In the genomic region with DNA sequence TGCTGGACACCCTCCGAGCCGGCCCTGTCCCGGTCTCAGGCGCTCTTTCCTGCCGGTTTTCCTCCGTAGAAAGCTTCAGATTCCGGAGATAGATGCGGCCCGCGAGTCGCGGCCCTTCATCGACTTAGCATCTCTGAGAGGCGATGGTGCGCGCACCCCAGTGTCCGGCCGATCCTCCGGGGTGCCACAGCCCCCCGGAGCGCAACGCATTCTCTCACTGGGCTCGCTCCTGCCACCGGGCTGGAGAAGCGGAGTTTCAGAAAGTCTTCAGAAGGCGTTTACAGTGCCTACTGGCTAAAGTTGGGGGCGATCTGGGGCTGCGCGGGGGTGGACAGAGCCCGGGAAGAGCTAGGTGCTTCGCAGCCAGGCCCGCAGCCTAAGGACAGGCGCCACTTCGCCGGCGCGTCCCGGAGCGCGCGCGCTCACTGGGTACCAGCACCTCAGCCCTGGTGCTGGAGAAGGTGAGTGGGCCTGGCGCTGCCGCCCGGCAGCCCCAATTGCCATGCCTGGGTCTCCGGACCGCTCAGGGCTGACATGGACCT, we compare ENCODE assay signal across 8 mouse cellular contexts. TPM values are rescaled to one million over a fixed set of nuclear protein-coding genes. Genes with fewer than 3 reads are reported as not detected.
A peak's percentile ranks its signal among the peaks of the same experiment; 100 is the strongest.
DNase-seq lines count a peak whose midpoint lies in the region; ATAC-seq and TF ChIP-seq lines count a peak whose summit lies in the region.

No protein-coding gene starts in this region.

- H3K9me3 ChIP-seq in heart, postnatal 0 days (replicated peaks; ENCODE audit: control insufficient read depth, low read length), result no peaks in the 10 kb centered on the region
- H3K9me3 ChIP-seq in embryonic facial prominence, embryonic 13.5 days, result no peaks in the 10 kb centered on the region
- H3K9me3 ChIP-seq in limb, embryonic 14.5 days (ENCODE audit: control insufficient read depth, low read length), result no peaks in the 10 kb centered on the region

- no peak for TF ChIP-seq EP300 in heart, postnatal 0 days (IDR thresholded peaks at IDR 0.05; ENCODE audit: low read depth)

- no peaks in the 10 kb centered on the region for H3K36me3 ChIP-seq in heart, postnatal 0 days (replicated peaks; ENCODE audit: control insufficient read depth, insufficient read depth, low read length)
- H3K36me3 ChIP-seq in embryonic facial prominence, embryonic 13.5 days, result no peaks in the 10 kb centered on the region
- no peaks in the 10 kb centered on the region for H3K36me3 ChIP-seq in limb, embryonic 14.5 days (ENCODE audit: control insufficient read depth, insufficient read depth, low read length)

- peak overlapping the region; percentile 53 for H3K4me2 ChIP-seq in heart, postnatal 0 days (ENCODE audit: low read depth, low read length)
- H3K4me2 ChIP-seq in embryonic facial prominence, embryonic 13.5 days, result peak overlapping the region; percentile 100
- H3K4me2 ChIP-seq in limb, embryonic 14.5 days (replicated peaks; ENCODE audit: low read depth, low read length, severe bottlenecking), result peak overlapping the region; percentile 99

- H3K27me3 ChIP-seq in heart, postnatal 0 days (ENCODE audit: control insufficient read depth, insufficient read depth, low read length), result peaks cover 73% of the 10 kb centered on the region
- H3K27me3 ChIP-seq in embryonic facial prominence, embryonic 13.5 days, result peaks cover 87% of the 10 kb centered on the region
- peaks cover 49% of the 10 kb centered on the region for H3K27me3 ChIP-seq in limb, embryonic 14.5 days (ENCODE audit: control insufficient read depth, insufficient read depth, low read length)

- no peak for ATAC-seq in heart, postnatal 0 days (ENCODE audit: insufficient read depth, low read depth)
- no peak for ATAC-seq in embryonic facial prominence, embryonic 13.5 days (ENCODE audit: insufficient number of reproducible peaks, insufficient read depth, low FRiP score, low TSS enrichment, low read depth)
- ATAC-seq in limb, embryonic 14.5 days (ENCODE audit: low FRiP score, low read depth), result no peak

- WGBS in heart, postnatal 0 days, result 1% methylated on average over 47 of the region's 47 CpGs
- WGBS in embryonic facial prominence, embryonic 13.5 days, result under 1% methylated on average over 47 of the region's 47 CpGs
- WGBS in limb, embryonic 14.5 days, result 1% methylated on average over 36 of the region's 47 CpGs

- no peak overlapping the region for H3K9ac ChIP-seq in heart, postnatal 0 days (replicated peaks; ENCODE audit: low read depth, low read length)
- peak overlapping the region; percentile 68 for H3K9ac ChIP-seq in embryonic facial prominence, embryonic 13.5 days
- H3K9ac ChIP-seq in limb, embryonic 14.5 days (ENCODE audit: low read depth, low read length, severe bottlenecking), result 0 out of 2 replicates have a peak overlapping the region, but pooled peaks have one; percentile 44

- no peak for TF ChIP-seq POLR2A in limb, embryonic 14.5 days (IDR thresholded peaks at IDR 0.05; ENCODE audit: borderline replicate concordance, extremely low read depth, insufficient read depth, insufficient read length)

- no peak for TF ChIP-seq CTCF in heart, postnatal 0 days (IDR thresholded peaks at IDR 0.05; ENCODE audit: low read depth)

- no peaks in the 10 kb centered on the region for H3K4me1 ChIP-seq in heart, postnatal 0 days (ENCODE audit: control insufficient read depth, insufficient read depth)
- peaks cover 20% of the 10 kb centered on the region for H3K4me1 ChIP-seq in embryonic facial prominence, embryonic 13.5 days
- H3K4me1 ChIP-seq in limb, embryonic 14.5 days (ENCODE audit: control insufficient read depth, insufficient read depth, low read length), result peaks cover 4% of the 10 kb centered on the region; the same call in 1 of the 2 replicates

- H3K4me3 ChIP-seq in heart, postnatal 0 days (ENCODE audit: low read depth, low read length), result peak overlapping the region; percentile 35
- peak overlapping the region; percentile 54 for H3K4me3 ChIP-seq in embryonic facial prominence, embryonic 13.5 days
- peak overlapping the region; percentile 49 for H3K4me3 ChIP-seq in limb, embryonic 14.5 days (replicated peaks; ENCODE audit: low read length)

- intact Hi-C loops in heart, postnatal 36 days (cut with DNase I), result no loop called here

- no peak overlapping the region for H3K27ac ChIP-seq in heart, postnatal 0 days (ENCODE audit: low read depth)
- H3K27ac ChIP-seq in embryonic facial prominence, embryonic 13.5 days, result no peak overlapping the region
- H3K27ac ChIP-seq in limb, embryonic 14.5 days (replicated peaks; ENCODE audit: low read depth, low read length), result no peak overlapping the region

- DNase-seq in heart, postnatal 0 days (ENCODE audit: low spot score), result no peak
- no peak for DNase-seq in heart, postnatal 36 days
- DNase-seq in Muller cell, postnatal 12 days (ENCODE audit: inconsistent ontology term), result peak; percentile 15
- DNase-seq in limb, embryonic 14.5 days (ENCODE audit: low spot score), result no peak
- no peak for DNase-seq in adrenal gland, adult 8-10 months
- DNase-seq in adrenal gland, postnatal 10 days, result no peak
- no peak for DNase-seq in kidney, adult 8-10 months

RNA-seq across cellular contexts. Expression of a gene that starts 0.9 kb away (rescaled TPM):
- not detected in 2 replicates for total RNA-seq in heart, postnatal 0 days (2014; rRNA removed; ENCODE audit: low replicate concordance)
- polyA plus RNA-seq in heart, postnatal 0 days (2015; fragmentation: Nextera tagmentation; extraction: Ambion mirVana), result not detected in 2 replicates
- total RNA-seq in heart, postnatal 36 days (2021), result not detected
- polyA plus RNA-seq in embryonic facial prominence, embryonic 13.5 days (2015; fragmentation: Nextera tagmentation; extraction: Ambion mirVana), result 0.13 and 0.23 TPM in 2 replicates
- 0.04 and 0.09 TPM in 2 replicates for polyA plus RNA-seq in limb, embryonic 14.5 days (2012; rRNA removed)
- polyA plus RNA-seq in limb, embryonic 14.5 days (2014; fragmentation: Nextera tagmentation; extraction: Ambion mirVana), result not detected in 2 replicates
- total RNA-seq in adrenal gland, adult 8-10 months (2022), result 1 to 10 TPM in 1 of 4 experiments, under 1 TPM in 1, not detected in 2; 0.58 to 1.6 TPM
- not detected for total RNA-seq in adrenal gland, postnatal 10 days (2021)

RNA-seq across cellular contexts. Expression of a gene that starts 52.6 kb away (rescaled TPM):
- total RNA-seq in heart, postnatal 0 days (2014; rRNA removed; ENCODE audit: low replicate concordance), result not detected in 2 replicates
- polyA plus RNA-seq in heart, postnatal 0 days (2015; fragmentation: Nextera tagmentation; extraction: Ambion mirVana), result not detected in 2 replicates
- total RNA-seq in heart, postnatal 36 days (2021), result not detected
- polyA plus RNA-seq in embryonic facial prominence, embryonic 13.5 days (2015; fragmentation: Nextera tagmentation; extraction: Ambion mirVana), result not detected in 2 replicates
- not detected in 2 replicates for polyA plus RNA-seq in limb, embryonic 14.5 days (2012; rRNA removed)
- not detected in 2 replicates for polyA plus RNA-seq in limb, embryonic 14.5 days (2014; fragmentation: Nextera tagmentation; extraction: Ambion mirVana)
- not detected for total RNA-seq in adrenal gland, adult 8-10 months (2022)
- total RNA-seq in adrenal gland, postnatal 10 days (2021), result not detected
